Mouse (Mus musculus): ENCODE data around the gene Triap1.
"Not testable (repeated sequence)": the region's sequence is repeated elsewhere in the genome, so short reads cannot be mapped to it uniquely, and the experiment has no call there.

Triap1 gene

GRCm38 (mm10) chr5:115340577-115341313, at the start of gene Triap1, which contains the start of gene Gatc:
Triap1 (plus strand) TSS chr5:115341225.
Gatc (minus strand) TSS chr5:115341178.
- peak; percentile 81 for DNase-seq (ENCODE audit: low spot score)

GRCm38 (mm10) chr5:115294173-115294572, 46.9 kb upstream of the Triap1 start:
- DNase-seq (ENCODE audit: low spot score), result no peak

DNA sequence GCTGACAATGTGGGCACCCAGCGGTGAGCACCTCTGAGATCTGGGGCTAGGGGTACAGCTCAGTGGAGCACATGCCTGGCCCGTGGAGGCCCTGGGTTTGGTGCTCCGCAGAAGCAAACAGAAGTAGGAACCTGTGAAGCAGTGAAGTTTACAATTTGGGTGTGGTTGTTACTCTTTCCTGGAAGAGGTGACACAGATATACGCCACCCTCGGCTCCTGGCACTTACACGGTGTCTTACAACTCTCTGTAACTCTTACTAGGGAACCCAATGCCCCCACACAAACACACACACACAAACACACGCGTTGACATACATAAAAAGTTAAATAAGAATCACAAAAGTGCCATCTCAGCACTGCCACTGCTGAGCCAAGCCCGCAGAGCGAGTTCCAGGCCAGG, 44.7 kb upstream of the Triap1 start:
- no peak for DNase-seq (ENCODE audit: low spot score)

DNA sequence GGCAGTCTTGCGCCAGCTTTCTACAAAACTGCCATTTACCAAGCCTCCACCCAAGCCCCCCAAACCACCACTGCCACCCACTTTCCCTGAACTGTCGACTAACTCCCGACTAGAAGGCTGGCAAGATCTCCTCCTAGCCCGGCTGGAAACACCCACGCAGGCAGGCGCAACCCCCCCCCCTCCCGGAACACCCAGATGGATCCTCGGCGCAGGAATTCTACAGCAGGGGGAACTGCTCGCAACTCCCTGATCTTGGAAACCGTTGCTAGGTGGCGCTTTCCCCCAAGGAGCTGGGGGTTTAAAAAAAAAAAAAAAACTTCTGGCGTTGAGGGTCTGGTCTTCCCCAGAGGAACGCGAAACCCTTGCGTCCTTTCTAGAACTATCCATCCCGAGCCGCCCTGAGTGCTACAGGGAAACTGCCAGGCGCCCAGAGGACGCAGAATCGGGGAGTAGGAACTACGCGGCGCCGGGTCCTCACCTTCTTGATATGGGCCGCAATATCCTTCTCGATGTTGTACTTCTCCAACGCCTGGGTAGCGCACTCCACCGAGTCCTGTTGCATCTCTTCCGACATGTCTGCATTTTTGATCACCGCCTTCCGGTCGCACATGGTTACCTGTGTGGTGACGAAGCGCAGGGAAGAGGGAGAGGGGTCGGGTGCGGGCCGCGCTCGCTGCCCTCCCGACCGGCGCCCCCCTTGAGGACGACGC, 40.8 kb upstream of the Triap1 start:
- DNase-seq (ENCODE audit: low spot score), result peak; percentile 34

DNA sequence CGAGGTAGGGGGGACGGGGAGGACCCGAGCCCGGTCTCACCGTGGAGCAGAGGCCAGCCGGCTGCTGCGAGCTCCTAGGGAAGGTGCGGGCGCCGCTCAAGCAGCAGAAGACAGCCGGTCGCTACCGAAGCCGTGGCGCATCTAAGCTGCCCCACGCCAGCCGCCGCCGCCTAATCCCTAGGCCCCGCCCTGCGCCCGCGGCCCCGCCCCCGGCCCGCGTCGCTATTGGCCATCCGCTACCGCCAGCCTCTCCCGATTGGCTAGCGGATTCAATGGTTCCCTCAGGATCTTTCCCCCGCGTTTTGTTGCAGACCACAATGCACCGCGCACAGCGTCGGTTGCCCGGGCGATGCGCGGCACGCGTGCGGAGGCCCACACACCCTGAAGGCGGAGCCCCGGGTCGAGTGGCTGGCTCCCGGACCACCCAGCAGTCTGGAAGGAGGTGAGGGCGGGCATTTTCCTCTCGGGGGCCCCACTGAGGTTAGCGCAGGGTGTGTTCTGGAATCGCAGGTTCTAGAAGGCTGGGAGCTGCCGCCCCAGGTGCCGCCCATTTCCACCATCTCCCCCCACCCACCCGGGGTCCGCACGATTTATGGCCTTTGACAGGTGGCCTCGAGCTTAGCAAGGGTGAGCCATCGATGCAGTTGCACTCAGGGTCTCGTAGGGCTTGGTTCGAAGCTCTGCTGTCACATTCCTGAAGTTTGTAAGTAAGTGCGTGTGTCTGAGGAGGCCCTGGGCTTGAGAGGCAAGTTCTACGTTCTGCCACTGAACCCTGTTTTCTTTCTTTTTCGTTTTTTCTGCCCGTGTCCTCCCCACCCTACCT, 40.0 kb upstream of the Triap1 start, which contains the start of gene Dynll1:
Gene Dynll1 (minus strand): TSS at position 208 of the 823 bp plus-strand sequence.
- peak; percentile 100 for DNase-seq (ENCODE audit: low spot score)

DNA sequence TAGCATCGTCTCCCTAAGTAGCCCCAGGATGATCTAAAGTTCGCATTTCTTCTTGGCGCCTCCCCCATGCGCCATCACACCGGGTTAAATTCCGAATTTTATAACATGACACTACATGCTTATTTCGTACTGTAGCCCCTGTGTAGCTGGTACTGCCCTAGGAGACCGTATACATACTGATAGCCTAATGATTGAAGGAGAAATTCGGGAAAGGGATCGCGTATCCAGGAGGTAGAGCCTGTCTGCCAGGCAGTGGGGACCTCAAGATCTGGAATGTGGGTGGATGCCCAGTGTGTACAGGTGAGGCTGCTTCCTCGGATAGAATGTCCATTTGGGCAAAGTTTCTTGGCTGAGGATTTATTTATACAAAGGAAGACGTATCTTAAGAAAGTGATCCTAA, 39.4 kb upstream of the Triap1 start:
- DNase-seq (ENCODE audit: low spot score), result no peak

- DNase-seq (ENCODE audit: low spot score), result not testable (repeated sequence)
These were observed 38.8 kb upstream of the Triap1 start for GRCm38 (mm10) chr5:115302190-115302589.

DNA sequence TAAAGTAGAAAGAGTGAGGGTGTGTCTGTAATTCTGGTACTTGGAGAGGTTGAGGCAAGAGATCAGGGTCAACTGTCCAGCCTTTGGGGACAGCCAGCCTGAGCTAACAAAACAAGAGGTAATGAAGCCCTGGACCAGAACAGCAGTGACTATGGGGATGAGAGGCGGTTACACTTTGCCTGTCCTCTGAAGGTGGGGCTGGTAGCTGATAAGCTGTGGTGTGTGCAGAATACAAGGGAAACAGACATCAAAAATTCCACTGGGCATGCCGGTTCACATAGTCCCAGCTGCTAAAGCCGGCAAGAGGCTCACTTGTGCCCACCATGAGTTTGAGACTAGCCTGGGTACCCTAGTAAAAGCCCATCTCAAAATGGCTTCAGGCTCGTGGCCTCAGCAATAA, 28.7 kb upstream of the Triap1 start:
- DNase-seq (ENCODE audit: low spot score), result no peak

GRCm38 (mm10) chr5:115312816-115313667, 28.0 kb upstream of the Triap1 start:
- DNase-seq (ENCODE audit: low spot score), result no peak

- DNase-seq (ENCODE audit: low spot score), result no peak
These were observed 27.4 kb upstream of the Triap1 start for GRCm38 (mm10) chr5:115313668-115313943.

- no peak for DNase-seq (ENCODE audit: low spot score)
These were observed 23.9 kb upstream of the Triap1 start for GRCm38 (mm10) chr5:115316968-115317644.

GRCm38 (mm10) chr5:115317645-115318328, 23.2 kb upstream of the Triap1 start:
- no peak for DNase-seq (ENCODE audit: low spot score)

- peak; percentile 51 for DNase-seq (ENCODE audit: low spot score)
These were observed 21.8 kb upstream of the Triap1 start for GRCm38 (mm10) chr5:115319004-115319940.

DNA sequence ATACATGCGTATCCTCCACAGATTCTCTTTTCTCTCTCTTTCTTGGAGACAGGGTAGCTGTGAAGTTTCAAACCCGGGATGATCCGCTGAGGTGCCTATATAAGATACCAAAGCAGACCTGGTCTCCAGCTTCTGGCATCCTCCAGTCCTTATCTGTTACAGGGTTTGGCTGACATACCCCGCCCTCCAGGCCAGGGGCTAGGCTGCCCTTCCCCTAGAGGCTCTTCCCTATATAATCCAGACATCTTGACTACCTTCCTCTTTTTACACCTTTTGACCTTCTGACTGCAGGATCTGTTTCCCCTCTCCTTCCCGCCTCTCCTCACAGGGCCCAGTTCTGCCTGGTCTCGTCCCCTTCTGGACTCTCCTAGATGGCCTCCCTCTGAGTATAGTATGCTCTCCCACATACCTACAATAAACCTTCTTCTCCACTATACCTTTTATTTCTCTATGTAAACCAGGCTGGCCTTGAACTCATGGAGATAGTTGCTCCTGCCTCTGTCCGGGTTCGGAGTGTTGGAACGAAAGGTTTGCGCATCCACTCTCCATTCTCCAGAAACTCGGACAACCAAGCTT, 14.7 kb upstream of the Triap1 start:
- DNase-seq (ENCODE audit: low spot score), result no peak

DNA sequence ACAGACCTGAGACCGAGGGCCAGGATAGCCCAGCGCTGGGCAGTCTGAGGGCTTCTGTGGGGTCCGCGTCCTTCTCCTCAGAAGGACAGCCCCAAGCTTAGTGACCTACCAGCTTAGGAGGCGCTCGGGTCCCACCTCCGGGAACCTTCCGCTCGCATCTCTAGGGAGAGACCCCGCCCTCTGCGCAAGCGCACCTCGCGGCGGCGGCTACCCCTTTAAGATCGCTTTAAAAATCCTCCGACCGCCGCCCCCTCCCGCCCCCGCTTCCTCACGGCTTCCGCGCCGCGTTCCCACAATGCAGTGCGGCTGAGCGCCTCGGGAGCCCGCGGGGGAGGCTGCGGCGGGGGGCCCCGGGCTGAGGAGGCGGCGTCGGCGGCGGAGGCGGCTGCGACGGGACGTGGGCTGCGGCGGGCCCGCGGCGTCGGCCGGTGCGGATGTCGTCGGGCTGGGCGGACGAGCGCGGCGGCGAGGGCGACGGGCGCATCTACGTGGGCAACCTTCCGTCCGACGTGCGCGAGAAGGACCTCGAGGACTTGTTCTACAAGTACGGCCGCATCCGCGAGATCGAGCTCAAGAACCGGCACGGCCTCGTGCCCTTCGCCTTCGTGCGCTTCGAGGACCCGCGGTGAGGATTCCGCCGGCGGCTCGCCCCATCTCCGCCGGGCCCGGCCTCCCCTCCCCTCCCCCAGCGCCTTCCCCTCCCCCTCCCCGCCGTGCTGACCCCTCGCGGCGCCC, 14.0 kb upstream of the Triap1 start, which contains the start of gene Srsf9:
Gene Srsf9 (plus strand): TSS at position 303 of the 735 bp plus-strand sequence.
- DNase-seq (ENCODE audit: low spot score), result peak; percentile 97

- no peak for DNase-seq (ENCODE audit: low spot score)
These were observed 13.1 kb upstream of the Triap1 start for GRCm38 (mm10) chr5:115327610-115328548.

- no peak for DNase-seq (ENCODE audit: low spot score)
These were observed 10.1 kb upstream of the Triap1 start for GRCm38 (mm10) chr5:115330955-115331354.
